ENCODE assay signal across 8 mouse cellular contexts in genomic region chr15:28026167-28026481, GRCm38 (mm10). TPM values are rescaled to one million over a fixed set of nuclear protein-coding genes. Genes with fewer than 3 reads are reported as not detected.
DNase-seq lines count a peak whose midpoint lies in the region; ATAC-seq and TF ChIP-seq lines count a peak whose summit lies in the region.

No protein-coding gene starts in this region.

- peak overlapping the region; percentile 63 for H3K4me2 ChIP-seq in embryonic facial prominence, embryonic 12.5 days (replicated peaks)
- peak overlapping the region; percentile 62 for H3K4me2 ChIP-seq in midbrain, postnatal 0 days (ENCODE audit: low read depth, low read length, poor library complexity, severe bottlenecking)

- peak overlapping the region; percentile 76 for H3K4me3 ChIP-seq in layer of hippocampus, adult 2 months
- peak overlapping the region; percentile 93 for H3K4me3 ChIP-seq in embryonic facial prominence, embryonic 12.5 days
- peak overlapping the region; percentile 96 for H3K4me3 ChIP-seq in midbrain, postnatal 0 days (ENCODE audit: low read depth, low read length)

- no peaks in the 10 kb centered on the region for H3K36me3 ChIP-seq in embryonic facial prominence, embryonic 12.5 days
- no peaks in the 10 kb centered on the region for H3K36me3 ChIP-seq in midbrain, postnatal 0 days (ENCODE audit: insufficient read depth, low read length)

- peak overlapping the region; percentile 94 for H3K27ac ChIP-seq in layer of hippocampus, adult 2 months
- H3K27ac ChIP-seq in embryonic facial prominence, embryonic 12.5 days = peak overlapping the region; percentile 36; the same call in 1 of the 2 replicates
- peak overlapping the region; percentile 97 for H3K27ac ChIP-seq in midbrain, postnatal 0 days (ENCODE audit: low read depth, low read length)

- H3K4me1 ChIP-seq in embryonic facial prominence, embryonic 12.5 days = peaks cover 25% of the 10 kb centered on the region
- peaks cover 14% of the 10 kb centered on the region for H3K4me1 ChIP-seq in midbrain, postnatal 0 days (ENCODE audit: insufficient read depth, low read length)

- TF ChIP-seq CTCF in layer of hippocampus, adult 2 months (conservative IDR thresholded peaks at IDR 0.05) = peak; percentile 84
- TF ChIP-seq CTCF in midbrain, postnatal 0 days (IDR thresholded peaks at IDR 0.05) = peak; percentile 86

- ATAC-seq in embryonic facial prominence, embryonic 12.5 days (ENCODE audit: insufficient number of reproducible peaks, insufficient read depth, low FRiP score, low TSS enrichment) = no peak
- peak; percentile 47 for ATAC-seq in inflammation-experienced regulatory T-cells, adult 6 months
- ATAC-seq in midbrain, postnatal 0 days (ENCODE audit: low FRiP score) = no peak
- no peak; the same call in 1 of the 2 replicates for ATAC-seq in cerebellum, adult (ENCODE audit: insufficient number of reproducible peaks, low FRiP score, low TSS enrichment)

- no peaks in the 10 kb centered on the region for H3K9me3 ChIP-seq in embryonic facial prominence, embryonic 12.5 days
- no peaks in the 10 kb centered on the region for H3K9me3 ChIP-seq in midbrain, postnatal 0 days (ENCODE audit: low read length)

- no peak for DNase-seq in layer of hippocampus, adult 2 months (ENCODE audit: low spot score in 2 of 2)
- DNase-seq in layer of hippocampus, adult 9-11 months = no peak
- no peak for DNase-seq in midbrain, postnatal 0 days (ENCODE audit: low spot score)
- no peak for DNase-seq in thymus, postnatal 14 days
- no peak for DNase-seq in kidney, adult 8-10 months

- peak overlapping the region; percentile 52 for H3K9ac ChIP-seq in embryonic facial prominence, embryonic 12.5 days
- H3K9ac ChIP-seq in midbrain, postnatal 0 days (replicated peaks; ENCODE audit: low read length, poor library complexity, severe bottlenecking) = peak overlapping the region; percentile 98

- 1% methylated on average over 18 of the region's 18 CpGs for WGBS in embryonic facial prominence, embryonic 12.5 days
- WGBS in midbrain, postnatal 0 days = under 1% methylated on average over 18 of the region's 18 CpGs

- no peaks in the 10 kb centered on the region for H3K27me3 ChIP-seq in embryonic facial prominence, embryonic 12.5 days
- H3K27me3 ChIP-seq in midbrain, postnatal 0 days (ENCODE audit: insufficient read depth, low read length) = no peaks in the 10 kb centered on the region

RNA-seq across cellular contexts. Expression of gene Trio, which starts 0.5 kb away (rescaled TPM):
- total RNA-seq in layer of hippocampus, adult 2 months (2021) = 100 to 1,000 TPM; 321 to 333 TPM
- 69.8 and 73.5 TPM in 2 replicates for polyA plus RNA-seq in embryonic facial prominence, embryonic 12.5 days (2016; fragmentation: Nextera tagmentation; extraction: Ambion mirVana)
- 1 to 10 TPM; 3.1 to 9.4 (median 9.0) TPM for polyA plus RNA-seq in inflammation-experienced regulatory T-cells, adult 6 months (2017; shearing (Covaris generic))
- 213 and 251 TPM in 2 replicates for total RNA-seq in midbrain, postnatal 0 days (2014; rRNA removed)
- 19.0 and 23.3 TPM in 2 replicates for polyA plus RNA-seq in midbrain, postnatal 0 days (2015; fragmentation: Nextera tagmentation; extraction: Ambion mirVana)

Comparison
In these comparisons a context has a peak if more than half of its experiments do, and no peak if none do; other contexts are left out.
1. H3K27ac ChIP-seq: peak in every context shown above with its lines; median percentile 97 in midbrain, postnatal 0 days; 94 in layer of hippocampus, adult 2 months; 36 in embryonic facial prominence, embryonic 12.5 days.